Mouse (Mus musculus) T-cell, adult 2 months (primary cell): ENCODE data around the gene Gm11096.

Experiments used
- DNase-seq: peaks from one replicate; pipeline ENCODE4 v3.0.0; 2022; ENCODE audit warnings: low spot score

The Gm11096 gene

DNA sequence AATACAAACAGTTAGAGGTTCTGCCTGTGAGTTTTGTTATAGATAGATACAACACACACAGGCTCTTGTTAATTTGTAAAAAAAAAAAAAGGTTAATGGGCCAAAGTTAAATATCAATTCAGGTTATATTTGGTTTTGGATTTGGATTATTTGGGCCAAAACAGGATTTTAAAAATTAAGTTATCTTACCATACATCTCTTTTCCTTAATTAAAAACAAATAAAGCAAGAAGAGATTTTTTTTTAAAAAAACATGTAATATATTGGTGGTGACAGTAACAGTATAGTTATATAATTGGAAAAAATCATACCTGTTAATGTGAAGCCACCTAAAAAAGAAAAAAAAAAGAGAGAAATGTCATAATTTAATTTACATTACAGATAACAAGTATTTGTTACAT, at the start of gene Gm11096:
Gene Gm11096, plus strand, starts transcription at position 301 of the 400 bp plus-strand sequence.
- DNase-seq: no peak

DNA sequence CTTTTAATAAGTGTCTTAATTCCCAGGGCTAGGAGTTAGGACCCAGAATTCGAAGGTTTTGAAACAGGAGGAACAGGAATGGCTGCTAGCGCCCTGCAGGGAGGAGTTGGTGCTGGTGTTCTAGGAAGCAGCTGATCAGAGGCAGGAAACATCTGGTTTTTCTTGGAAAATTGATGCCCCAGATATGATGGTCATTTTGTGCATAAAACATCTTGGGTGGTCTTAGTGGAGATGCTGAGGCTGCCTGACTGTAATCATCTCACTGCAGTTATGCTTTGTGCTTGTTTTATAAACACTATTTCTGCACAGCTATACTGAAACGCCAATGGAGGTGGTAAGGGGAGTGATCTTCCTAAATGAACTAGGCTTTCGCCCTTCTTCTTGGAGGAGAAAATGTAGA, 48.5 kb upstream of the Gm11096 start:
- DNase-seq: no peak

DNA sequence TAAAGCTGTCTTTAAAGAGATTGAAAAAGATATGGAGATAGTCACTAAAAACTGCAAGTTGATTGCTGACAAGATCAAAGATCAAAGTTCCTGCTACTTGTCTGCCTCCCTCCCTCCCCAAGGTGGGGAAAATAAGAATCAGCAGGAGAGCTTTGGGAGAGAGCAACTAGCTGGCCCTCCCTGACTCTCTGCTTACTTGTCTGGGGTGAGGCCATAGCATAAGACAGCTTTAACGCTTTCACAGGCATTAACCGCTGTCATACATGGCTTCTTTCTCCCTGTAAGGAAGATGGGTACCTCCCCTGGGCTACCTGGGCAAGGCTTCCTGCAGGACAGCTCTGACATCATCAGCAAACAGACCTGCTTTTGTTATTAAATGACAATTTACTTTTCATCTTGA, 47.4 kb upstream of the Gm11096 start:
- no peak for DNase-seq

DNA sequence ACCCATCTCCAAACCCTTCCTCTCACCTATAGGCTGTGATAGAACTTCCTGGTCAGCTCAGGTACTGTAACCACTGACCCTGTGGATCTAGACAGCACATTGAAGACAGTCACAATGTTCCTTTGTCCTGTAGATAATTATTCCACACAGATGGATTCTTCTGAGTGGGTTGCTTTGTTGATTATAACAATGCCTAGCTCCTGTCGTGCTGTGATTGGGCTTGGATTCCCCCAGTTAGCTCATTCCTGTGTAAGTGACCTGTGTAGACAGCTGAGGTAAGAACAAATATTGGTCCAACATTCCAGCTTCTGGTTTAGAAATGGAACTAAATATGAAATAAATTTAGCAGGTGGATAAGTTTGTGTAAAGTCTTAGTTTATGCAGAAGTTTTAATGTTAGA, 44.1 kb upstream of the Gm11096 start:
- no peak for DNase-seq

DNA sequence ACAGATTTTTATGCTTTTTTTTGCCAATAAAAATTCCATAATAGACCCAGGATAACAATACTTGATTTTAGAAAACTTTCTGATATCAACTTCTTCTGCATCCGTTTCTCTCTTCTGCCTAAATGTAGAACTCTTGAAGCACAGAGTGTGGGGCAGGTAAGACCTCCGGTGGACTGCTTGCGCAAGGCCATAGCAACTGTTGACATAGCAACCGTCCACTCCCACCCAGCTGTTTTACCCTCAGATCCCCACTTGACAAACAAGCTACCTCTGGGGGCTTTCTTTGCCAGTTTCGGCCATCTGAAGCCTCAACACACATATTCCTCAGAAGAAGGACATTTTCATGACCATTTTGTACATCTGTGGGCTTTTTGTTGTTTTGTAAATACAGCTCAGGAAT, 41.2 kb upstream of the Gm11096 start:
- no peak for DNase-seq

DNA sequence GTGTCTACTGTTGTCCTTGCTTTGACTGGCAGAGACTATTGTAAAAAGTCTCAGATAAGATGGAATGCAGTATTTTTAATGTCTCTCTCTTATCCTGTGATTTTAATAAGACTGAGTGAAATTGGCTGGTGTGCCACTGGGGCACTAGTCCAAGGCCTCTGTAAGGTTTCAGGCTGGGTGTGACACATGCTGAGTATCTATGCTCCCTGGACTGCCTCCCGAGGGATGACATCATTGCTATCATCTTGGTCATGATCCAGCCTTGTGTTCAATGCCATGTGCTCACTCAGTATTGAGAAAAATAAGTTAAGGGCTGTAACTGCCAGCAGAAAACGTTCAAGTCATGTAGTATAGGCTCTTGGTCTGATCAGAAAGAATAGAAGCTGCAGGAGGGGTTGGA, 38.9 kb upstream of the Gm11096 start:
- DNase-seq: no peak

DNA sequence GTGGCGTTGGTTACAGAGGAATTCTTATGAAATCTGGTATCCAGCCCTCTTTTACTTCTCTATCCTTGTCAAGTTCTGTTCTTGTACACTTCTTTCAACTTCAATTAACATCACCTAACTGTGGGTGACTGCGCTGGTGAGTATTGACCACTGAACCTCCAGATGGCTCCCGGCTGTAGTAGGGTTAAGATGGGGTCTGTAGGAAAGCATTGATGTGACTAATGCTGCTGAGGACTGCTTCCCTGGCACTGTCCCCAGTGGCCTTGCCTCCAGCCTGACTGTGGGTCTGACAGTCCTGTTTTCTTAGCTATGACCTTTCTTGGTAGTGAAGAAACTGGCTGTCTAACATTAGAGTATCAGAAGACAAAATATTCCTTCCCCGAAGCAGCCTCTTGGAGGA, 38.4 kb upstream of the Gm11096 start:
- no peak for DNase-seq

DNA sequence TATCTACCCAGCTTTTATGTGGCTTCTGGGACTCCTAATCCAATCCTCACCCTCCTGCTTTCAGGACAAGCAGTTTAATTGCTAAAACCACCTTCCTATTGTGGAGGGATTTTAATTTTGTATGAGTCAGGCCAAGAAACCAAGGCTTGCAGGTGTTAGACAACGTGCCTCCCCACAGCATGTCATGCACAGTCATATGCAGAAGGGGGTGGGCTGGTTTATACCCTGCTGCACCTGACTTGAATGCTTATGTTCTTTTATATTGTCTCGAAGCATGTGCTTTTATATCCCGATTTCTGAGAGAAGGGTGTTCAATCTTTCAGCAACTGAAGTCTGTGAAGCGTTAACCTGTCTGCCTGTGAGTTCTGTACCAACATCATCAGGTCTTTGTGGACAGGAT, 37.3 kb upstream of the Gm11096 start:
- DNase-seq: no peak

DNA sequence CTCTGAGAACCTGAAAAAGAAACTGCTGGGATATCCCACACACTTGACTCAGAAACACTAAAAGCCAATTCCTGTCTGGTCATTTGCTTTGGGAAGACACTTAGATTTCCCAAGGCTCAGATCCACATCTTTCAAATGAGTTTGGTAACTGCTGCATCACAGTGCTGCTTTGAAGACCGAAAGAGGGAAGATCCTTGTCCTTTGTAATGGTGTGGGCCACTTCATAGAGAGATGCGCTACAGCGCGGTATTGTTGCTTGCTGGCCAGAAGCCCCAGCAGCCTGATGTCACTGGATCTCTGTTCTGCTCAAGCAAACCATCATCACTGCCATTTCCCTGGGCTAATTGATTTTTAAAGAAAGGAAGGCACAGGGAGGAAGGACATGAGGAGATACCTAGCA, 28.8 kb upstream of the Gm11096 start:
- DNase-seq: no peak

DNA sequence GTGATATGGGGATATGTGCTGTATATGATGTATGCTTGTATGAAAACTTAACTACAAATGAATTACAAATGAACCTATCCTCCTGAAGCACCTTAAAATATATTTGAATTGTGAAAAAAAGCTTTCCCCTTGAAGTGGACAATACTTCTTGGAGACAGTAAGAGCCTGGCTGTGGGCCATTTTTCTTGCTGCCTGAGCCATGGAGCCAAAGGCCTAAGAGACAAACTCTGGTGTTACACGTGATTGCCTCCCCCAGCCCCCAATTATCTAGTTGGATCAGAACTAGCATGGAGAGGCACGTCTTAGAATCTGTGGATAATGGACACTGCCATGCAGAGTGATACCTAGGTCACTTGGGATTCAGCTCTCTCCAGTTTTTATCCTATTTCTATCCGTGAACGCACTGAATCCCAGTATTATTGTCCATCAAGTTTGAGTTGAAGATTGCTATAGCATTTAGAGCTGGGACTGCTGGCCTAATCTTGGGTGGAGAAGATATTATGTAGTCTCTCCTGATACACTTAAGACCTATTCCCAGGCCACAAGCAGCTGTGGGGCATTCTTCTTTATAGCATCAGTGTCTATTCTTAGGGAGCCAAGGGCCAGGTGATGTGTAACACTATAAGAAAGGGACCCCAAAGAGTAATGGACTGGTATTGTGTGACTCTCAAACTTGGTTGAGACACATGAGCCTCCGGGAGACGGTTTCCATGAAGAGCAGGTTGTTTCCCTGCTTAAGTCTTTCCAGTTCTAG, 25.0 kb upstream of the Gm11096 start:
- no peak for DNase-seq

DNA sequence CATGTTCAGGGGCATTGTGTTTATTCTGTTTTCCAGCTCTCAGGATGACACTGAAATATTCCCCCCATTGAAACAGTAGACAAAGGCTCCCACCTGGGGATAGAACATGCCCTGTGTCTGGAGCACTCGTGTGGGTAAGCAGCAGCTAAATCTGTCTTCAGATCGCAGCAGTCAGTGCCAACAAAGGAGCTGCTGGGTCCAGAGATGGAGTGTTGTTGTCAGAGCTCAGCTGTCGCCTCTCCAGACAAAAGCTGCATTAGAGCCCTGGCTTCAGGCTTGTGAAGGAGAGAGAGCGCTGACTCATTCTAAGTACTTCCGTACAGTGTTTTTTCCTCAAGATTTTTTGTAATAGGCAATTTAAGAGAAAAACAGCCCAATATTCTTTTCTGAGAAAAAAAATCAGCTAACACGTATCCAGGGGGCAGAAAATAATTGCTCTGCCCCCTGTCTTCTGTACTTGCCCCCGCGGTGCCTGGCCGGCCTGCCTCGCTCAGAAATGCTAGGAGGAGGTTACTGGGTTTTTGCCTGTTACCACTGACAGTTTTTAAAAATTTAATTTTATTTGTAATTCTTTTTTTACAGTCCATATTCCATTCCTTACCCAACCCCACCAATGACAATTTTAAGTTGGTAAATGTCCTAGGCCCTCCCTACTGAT, 21.6 kb upstream of the Gm11096 start:
- no peak for DNase-seq

DNA sequence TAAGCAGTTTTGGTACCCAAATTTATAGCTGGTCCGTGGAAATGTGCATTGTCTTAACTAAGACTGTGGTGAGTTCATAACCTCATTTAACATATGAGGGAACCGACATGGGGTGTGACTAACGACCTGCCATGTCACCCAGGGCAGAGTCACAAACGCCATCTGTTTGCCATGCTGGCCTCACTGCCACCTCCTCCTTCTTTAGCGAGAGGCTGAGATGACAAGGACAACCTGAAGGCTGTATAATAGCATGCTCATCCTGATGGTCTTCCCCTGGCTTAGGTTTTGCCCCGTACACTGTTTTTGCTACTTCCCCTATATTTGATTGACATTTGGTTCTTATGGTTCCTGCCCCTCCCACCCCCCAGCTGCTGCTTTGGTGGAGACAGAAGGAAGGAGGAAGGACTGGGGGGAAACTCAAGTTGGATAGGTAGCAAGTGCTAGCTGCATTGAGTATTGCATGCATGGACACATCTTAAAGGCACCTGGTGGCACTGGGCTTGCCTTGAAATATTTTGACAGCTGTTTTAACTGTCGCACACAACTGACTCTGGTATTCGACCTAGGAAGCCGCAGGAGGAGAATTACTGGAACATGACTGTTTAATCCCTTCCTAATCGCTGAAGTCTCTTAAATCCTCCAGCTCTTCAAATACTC, 17.2 kb upstream of the Gm11096 start:
- no peak for DNase-seq

DNA sequence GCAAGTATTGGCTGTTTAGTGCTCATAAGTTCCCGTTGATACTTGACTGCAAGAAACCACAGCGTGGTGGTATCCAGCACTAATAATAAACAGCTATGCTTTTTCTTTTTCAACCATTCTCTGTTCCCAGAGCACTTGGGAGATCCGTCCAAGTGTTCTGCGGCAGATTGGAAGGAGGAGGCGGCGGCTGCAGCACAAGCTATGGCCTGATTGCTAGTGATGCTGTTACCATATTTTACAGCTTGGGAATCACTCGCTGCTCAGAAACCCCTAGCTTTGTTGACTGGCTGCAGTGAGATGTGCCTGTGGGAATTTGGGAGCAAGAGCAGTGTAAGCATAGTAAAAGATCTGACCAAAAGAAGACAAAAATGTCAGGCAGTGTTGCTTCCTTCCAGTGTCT, 14.3 kb upstream of the Gm11096 start:
- DNase-seq: no peak

DNA sequence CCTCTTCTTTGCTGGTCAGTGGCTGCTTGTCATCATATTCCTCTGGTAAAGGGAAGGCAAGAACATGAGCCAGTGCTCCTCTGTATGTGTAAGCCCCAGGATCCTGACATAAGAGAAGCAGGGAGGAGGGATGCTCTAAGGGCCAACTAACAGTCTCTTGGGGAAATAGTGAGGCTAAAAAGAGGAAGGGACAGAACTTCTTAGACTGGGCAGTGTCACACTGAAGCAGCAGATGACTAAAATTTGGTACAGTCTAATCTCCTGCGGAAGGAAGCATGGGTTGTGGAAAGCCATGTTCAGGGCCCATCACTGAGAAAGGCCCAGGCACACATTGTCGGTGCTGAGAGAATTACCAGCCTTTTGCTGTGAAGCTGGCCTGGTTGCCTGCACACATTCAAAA, 8.8 kb upstream of the Gm11096 start:
- DNase-seq: no peak

DNA sequence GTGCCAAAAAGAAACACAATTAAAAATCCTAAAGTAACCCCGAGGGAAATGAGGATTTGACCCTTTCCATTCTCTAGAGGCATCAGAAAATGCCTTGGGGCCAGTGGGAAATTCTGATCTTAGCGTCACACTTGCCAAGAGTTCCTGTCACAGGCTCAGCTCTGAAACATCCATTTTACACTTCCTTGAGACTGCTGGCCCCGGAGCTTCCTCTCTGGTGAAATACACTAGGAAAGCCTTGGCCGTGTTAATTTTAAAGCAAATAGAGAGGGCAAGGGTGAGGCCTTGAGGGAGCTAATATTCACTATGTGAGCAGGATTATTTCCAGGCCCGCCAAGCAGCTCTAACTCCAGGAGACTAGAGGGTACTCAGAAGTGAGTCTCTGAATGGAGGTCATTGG, 8.4 kb upstream of the Gm11096 start:
- DNase-seq: no peak

DNA sequence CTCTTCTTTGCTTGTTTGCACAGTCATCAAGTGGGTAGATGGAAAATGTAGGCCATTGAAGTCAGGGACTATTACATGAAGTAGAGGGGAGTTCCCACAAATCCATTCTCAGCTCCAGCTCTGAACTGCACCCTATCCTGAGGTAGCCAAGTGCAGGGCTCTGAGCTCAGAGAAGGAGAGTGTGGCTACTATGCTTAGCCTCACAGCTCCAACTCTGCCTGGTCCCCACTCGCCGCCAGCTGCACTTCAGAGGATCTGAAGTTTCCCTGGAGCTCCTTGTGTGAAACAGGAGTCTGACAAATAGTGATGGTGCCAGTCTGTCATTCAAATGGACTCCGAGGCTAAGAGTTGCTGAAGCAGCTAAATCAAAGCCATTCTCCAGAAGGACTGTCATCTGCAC, 13.7 kb downstream of the Gm11096 start:
- DNase-seq: no peak

DNA sequence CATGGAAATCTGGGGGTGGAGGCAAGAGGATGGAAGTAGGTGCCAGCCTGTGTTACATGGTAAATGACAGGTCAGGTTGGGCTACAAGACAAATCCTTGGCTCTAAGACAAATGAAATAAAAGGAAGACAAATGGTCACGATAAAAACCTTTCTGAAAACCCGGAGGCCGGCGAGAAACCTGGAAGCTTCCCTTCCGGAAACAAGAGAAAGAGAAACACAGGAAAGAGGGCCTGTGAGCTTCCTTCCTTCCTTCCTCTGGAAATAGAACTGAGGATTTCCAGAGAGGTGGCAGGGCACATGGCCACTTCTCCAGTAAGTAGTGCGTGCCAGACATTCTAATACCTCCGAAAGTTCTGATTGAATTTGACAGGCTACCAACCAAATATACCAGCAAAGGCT, 14.4 kb downstream of the Gm11096 start:
- no peak for DNase-seq

DNA sequence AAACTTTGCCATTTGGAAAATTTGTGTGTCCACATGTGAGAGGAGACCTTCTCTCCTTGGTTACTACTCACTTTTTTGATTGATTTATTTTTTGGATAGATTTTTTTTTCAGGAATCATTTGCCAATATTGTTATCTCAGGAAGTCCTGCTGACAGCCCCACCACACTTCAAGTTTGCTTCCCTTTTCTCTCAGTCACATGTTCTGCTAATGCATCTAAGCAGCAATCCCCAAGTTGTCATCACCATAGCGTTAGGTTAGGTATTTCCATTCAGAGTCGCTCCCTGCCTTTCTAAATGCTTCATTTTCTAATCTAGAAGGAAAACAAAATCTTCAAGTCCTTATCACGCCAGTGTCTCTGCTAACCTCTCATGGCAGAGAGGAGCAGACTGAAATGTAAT, 17.8 kb downstream of the Gm11096 start:
- DNase-seq: no peak

DNA sequence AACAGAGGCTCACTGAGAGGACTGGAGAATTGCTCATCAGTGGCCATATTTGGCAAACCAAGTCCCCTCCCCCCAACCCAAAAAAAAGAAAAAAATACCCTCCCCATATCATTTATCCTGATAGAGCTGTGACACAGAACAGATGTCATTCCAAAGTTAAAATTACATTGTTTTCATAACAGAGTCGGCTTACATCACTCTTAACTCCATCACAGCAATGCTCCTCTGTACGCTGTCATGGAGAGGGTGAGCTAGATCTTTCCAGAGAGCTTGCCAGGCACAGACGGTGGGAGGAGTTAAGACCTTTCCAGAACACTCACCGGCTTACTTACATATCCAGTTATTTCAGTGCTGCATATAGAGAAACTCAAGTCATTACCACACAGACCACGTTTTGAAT, 27.4 kb downstream of the Gm11096 start:
- DNase-seq: no peak

DNA sequence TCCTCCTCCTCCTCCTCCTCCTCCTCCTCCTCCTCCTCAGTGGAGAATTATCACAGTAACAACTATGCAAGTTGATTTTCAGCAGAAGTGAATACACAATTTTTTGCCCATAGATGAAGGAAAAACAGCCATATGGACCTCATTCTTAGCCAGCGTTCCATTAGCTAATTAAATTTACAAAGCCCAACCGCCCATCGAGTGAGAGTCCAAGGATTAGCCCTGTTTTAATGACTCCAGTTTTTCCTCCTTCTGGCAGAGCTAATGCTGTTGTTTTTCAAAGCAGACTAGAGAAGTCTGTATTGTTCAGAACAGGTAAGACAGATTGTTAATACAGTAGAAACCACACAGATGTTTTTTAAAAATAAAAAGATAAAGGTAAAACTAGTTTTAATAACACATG, 31.8 kb downstream of the Gm11096 start:
- DNase-seq: no peak

DNA sequence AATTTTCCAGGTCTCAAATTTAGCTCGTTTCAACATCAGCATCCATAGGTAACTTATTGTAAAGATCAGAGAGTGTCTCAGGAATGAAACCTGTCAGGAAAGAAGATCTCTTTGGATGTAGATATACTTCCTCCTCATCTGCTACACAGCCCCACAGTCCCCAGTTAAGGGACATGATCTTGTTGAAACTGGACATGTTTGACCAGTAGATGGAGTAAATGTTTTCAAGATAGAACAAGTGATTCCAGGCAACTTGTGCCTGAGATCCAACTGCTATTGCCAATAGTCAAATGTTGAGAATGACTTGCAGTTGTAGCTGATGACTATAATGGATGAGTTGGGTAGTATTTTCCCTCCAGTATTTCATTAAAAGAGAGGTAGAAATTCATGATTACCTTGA, 35.9 kb downstream of the Gm11096 start:
- no peak for DNase-seq

DNA sequence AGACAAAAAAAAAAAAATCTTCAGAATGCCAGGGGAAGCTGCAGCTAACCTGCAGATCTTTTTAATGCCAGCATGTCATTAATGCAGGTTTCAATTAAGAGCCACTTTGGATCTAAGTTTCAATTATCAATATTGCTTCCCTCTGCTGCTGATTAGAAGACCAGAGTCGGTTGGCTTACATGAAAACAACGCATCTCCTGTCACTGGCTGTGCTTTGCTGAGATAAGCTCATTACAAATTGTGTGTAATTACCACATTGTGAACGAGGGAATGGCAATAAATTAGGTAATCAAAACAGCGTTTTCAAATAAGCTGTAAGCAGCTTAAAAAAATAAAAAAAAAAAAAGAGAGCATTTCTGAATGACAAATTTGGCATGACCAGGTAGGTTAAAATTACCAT, 38.2 kb downstream of the Gm11096 start:
- no peak for DNase-seq

DNA sequence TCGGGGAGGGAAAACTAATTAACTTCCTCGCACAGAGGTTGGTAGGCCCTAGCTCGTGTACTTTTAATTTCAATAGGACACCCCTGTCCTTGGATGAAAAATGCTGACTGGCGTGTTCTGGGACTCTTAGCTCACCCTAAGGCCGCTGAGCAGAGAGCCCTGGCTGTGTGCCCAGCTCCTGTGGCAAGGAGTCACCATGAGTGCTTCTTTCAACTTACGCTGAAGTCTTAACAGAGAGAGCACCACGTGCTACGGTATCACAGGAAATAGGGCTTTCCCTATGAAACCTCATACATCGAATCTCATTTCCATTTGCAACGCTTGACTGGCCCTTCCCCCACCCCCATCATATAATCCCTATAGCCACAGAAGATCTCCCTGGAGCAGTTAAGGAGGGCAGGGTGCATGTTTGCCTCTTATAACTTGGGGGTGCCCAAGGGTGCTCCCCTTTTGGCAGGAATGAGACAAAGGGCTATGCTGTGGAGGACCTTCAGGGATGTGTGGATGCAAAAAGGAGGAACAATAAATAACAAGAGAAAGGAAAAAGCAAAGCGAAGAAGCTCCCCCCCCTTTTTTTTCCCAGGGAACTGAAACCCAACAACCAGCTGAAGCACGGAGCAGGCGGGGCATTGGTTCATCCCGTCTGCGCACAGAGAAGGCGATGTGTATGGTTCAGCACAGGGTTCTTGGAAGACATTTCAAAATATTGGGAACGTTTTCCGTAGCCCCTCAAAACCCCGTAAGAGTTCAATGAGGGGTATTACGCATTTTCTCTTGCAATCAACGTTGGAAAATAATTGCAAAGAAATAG, 39.0 kb downstream of the Gm11096 start:
- DNase-seq: no peak
